Mouse (Mus musculus) intestine, postnatal 0 days (tissue): ENCODE data around the gene C77080. TPM values are rescaled to one million over a fixed set of nuclear protein-coding genes. Genes with fewer than 3 reads are reported as not detected.

Source experiments
- ATAC-seq: fragments of 200-750 bp; cut with Nextera tagmentation; 2 replicates; pipeline ENCODE4 v1.8.0; 2017; ENCODE audit warnings: mild to moderate bottlenecking, moderate TSS enrichment, moderate library complexity
- H3K27ac ChIP-seq: fragments of 300-500 bp; sonication (generic); 2 replicates; pipeline ENCODE4 v1.5.1; 2014; ENCODE audit warnings: mild to moderate bottlenecking, low read depth, low read length, moderate library complexity
- H3K27me3 ChIP-seq: fragments of 300-500 bp; sonication (generic); replicated peaks from 2 replicates; pipeline ENCODE4 v1.6.1; 2014; ENCODE audit warnings: low read length, mixed read lengths; ENCODE audit not compliant: control insufficient read depth, insufficient read depth
- H3K36me3 ChIP-seq: fragments of 300-500 bp; sonication (generic); 2 replicates; pipeline ENCODE4 v1.6.1; 2014; ENCODE audit warnings: mild to moderate bottlenecking, moderate library complexity; ENCODE audit not compliant: control insufficient read depth, insufficient read depth
- H3K4me1 ChIP-seq: fragments of 300-500 bp; sonication (generic); replicated peaks from 2 replicates; pipeline ENCODE4 v1.6.1; 2014; ENCODE audit warnings: antibody characterized with exemption, low read length, mixed read lengths; ENCODE audit not compliant: control insufficient read depth, insufficient read depth
- H3K4me2 ChIP-seq: fragments of 300-500 bp; sonication (generic); replicated peaks from 2 replicates; pipeline ENCODE4 v1.6.1; 2014; ENCODE audit warnings: low read depth, mild to moderate bottlenecking, moderate library complexity
- H3K4me3 ChIP-seq: fragments of 300-500 bp; sonication (generic); 2 replicates; pipeline ENCODE4 v1.5.1; 2014; ENCODE audit warnings: low read depth, low read length
- H3K9ac ChIP-seq: fragments of 300-500 bp; sonication (generic); 2 replicates; pipeline ENCODE4 v1.6.1; 2014; ENCODE audit warnings: mild to moderate bottlenecking, low read depth, low read length
- H3K9me3 ChIP-seq: fragments of 300-500 bp; sonication (generic); 2 replicates; pipeline ENCODE4 v1.6.1; 2016; ENCODE audit warnings: mixed run types; ENCODE audit not compliant: control insufficient read depth
- CTCF ChIP-seq: sonication (generic); IDR thresholded peaks from 2 replicates; pipeline ENCODE4 v1.5.1; 2016; ENCODE audit warnings: low read depth, mild to moderate bottlenecking, control low read depth, antibody characterized with exemption, moderate library complexity
- WGBS: fragments of 180-500 bp; shearing (Covaris S2); extraction: QIAGEN DNeasy Blood & Tissue Kit; methylation state at CpG from one replicate; pipeline ENCODE4 v1.1.7; 2014; 5-methylcytosine and 5-hydroxymethylcytosine counted together
- polyA plus RNA-seq: library from polyadenylated mRNA; unstranded; fragments of >200 nt; fragmentation: Nextera tagmentation; extraction: Ambion mirVana; gene quantifications from 2 replicates; pipeline ENCODE4 v1.2.1, GENCODE M21; 2015

Gene C77080
- polyA plus RNA-seq, 1 experiment from 2014 or later, result 14.3 TPM

DNA sequence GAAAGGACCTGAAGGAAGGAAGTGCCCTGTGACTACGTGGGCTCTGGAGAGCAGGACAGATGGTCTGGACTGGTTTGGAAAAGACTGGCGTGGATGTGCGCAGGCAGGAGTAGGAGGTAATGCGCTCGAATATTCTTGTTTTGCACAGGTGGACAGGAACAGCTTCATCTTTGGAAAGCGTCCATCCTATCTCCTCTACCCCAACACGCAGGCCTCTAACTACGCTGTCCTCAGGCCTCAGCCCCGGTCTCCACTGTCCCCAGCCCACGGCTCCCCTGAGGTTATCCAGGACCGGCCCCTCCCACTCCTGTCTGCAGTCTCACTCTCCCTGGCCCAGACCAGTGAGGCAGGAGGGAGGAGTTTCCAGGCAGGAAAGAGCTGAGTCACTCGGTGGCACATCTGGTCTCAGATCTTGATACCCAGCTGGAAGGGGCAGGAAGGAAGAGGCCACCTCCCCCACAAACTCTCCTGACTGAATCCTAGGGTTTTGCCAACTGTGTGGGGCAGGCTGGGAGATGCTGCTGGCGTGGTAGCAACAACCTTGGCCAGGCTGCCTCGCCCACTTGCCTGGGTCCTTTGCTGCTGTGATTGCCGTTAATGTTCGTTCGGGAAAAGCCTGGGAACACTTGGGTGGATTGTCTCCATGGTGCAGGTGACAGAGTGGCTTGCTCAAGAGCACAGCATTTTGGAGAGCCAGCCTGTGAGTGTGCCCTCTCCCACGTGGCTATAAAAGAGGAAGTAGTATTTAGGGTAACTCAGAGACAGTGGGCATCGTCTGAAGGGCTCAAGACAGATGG lies 2.2 kb upstream of the C77080 start:
- no peaks in the 10 kb centered on the region for H3K4me1 ChIP-seq
- peak; percentile 80 for ATAC-seq
- 21% methylated on average over 19 of the region's 19 CpGs for WGBS
- no peak for TF ChIP-seq CTCF
- no peak overlapping the region for H3K9ac ChIP-seq
- H3K9me3 ChIP-seq, result no peaks in the 10 kb centered on the region
- H3K27me3 ChIP-seq, result no peaks in the 10 kb centered on the region
- no peak overlapping the region for H3K27ac ChIP-seq
- H3K36me3 ChIP-seq, result no peaks in the 10 kb centered on the region
- H3K4me2 ChIP-seq, result peak overlapping the region; percentile 42
- H3K4me3 ChIP-seq, result no peak overlapping the region

- Histone ChIP-seq H3K27me3 (no peaks in the 10 kb centered on the region), H3K27ac (no peak overlapping the region), H3K4me3 (no peak overlapping the region), H3K9me3 (no peaks in the 10 kb centered on the region), H3K4me2 (no peak overlapping the region), H3K4me1 (no peaks in the 10 kb centered on the region; the same call in 1 of the 2 replicates), H3K9ac (no peak overlapping the region), H3K36me3 (no peaks in the 10 kb centered on the region)
- no peak for ATAC-seq
- 28% methylated on average over 6 of the region's 6 CpGs for WGBS
- no peak for TF ChIP-seq CTCF
Measured at GRCm38 (mm10) chr4:129260678-129261077, 526 bp downstream of the C77080 start.

GRCm38 (mm10) chr4:129259101-129259500 lies 2.1 kb downstream of the C77080 start:
- ATAC-seq, result no peak
- H3K4me1 ChIP-seq, result no peaks in the 10 kb centered on the region; the same call in 1 of the 2 replicates
- H3K9ac ChIP-seq, result no peak overlapping the region
- no peaks in the 10 kb centered on the region for H3K36me3 ChIP-seq
- H3K4me2 ChIP-seq, result no peak overlapping the region
- H3K9me3 ChIP-seq, result no peaks in the 10 kb centered on the region
- no peak overlapping the region for H3K27ac ChIP-seq
- H3K4me3 ChIP-seq, result no peak overlapping the region
- WGBS, result 81% methylated on average over 4 of the region's 4 CpGs
- H3K27me3 ChIP-seq, result no peaks in the 10 kb centered on the region
- no peak for TF ChIP-seq CTCF

DNA sequence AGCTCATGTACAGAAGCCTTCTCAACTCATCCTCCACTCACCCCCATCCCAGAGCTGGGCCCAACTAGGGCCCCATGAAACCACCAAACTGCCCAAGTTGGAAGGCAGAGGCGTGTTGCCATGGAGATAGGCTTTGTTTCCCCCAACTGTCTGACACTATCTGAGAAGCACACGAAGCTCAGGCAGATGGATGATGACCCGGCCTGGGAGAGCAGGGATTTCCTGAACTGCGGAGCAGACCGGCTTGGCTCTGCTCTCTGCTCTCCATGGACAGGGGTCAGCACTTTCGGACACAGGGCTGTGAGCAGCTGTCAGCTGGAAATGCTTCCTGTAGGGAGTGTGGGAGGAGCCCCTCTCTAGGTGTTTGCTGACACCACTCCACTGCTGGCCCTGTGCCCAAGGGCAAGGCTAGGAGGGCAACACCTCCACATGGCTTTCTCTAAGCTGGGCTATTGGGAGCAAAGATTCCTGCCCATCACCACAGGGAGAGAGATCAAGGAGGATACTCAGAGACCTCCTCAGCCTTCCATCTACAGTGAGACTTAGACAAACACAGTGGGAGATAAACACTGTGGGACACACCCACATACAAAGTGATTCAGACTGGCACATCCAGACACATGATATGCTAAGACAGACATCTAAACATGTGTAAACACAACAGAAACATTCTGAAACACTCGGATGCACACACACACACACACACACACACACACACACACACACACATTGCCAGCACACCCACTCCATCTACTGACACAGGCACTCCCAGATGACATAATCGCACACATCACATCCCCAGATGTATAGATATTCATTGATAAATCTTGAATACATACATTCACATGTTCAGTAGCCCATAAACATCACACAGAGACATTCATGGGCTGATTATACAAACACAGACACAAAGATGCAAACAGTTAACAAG lies 4.5 kb downstream of the C77080 start:
- no peaks in the 10 kb centered on the region for H3K9me3 ChIP-seq
- peak overlapping the region; percentile 21; the same call in 1 of the 2 replicates for H3K27ac ChIP-seq
- no peak overlapping the region for H3K4me3 ChIP-seq
- no peak for TF ChIP-seq CTCF
- no peaks in the 10 kb centered on the region for H3K27me3 ChIP-seq
- 0 out of 2 replicates have a peak overlapping the region, but pooled peaks have one; percentile 24 for H3K4me2 ChIP-seq
- 24% methylated on average over 8 of the region's 8 CpGs for WGBS
- H3K4me1 ChIP-seq, result no peaks in the 10 kb centered on the region; the same call in 1 of the 2 replicates
- peak; percentile 32; the same call in 1 of the 2 replicates for ATAC-seq
- no peak overlapping the region for H3K9ac ChIP-seq
- H3K36me3 ChIP-seq, result no peaks in the 10 kb centered on the region

DNA sequence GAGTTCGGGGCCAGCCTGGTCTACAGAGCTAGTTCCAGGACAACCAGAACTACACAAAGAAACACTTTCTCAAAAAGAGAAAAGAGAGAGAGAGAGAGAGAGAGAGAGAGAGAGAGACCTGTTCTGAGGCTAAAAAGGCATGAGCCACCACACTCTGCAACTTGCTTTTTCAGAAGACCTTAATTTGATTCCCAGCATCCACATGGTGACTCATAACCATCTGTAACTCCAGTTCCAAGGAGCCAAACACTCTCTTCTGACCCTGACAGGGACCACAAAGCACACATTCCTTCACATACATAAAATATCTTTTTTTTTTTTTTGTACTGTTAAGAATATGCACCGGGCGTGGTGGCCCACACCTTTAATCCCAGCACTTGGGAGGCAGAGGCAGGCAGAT lies 6.6 kb downstream of the C77080 start:
- Histone ChIP-seq H3K36me3 (no peaks in the 10 kb centered on the region), H3K4me2 (no peak overlapping the region), H3K27ac (no peak overlapping the region), H3K4me3 (no peak overlapping the region), H3K9ac (no peak overlapping the region), H3K4me1 (peaks cover 3% of the 10 kb centered on the region; the same call in 1 of the 2 replicates), H3K27me3 (no peaks in the 10 kb centered on the region), H3K9me3 (no peaks in the 10 kb centered on the region)
- no peak for TF ChIP-seq CTCF
- ATAC-seq, result no peak
- WGBS, result 86% methylated on average over 3 of the region's 3 CpGs

GRCm38 (mm10) chr4:129252492-129252891 lies 8.7 kb downstream of the C77080 start:
- H3K36me3 ChIP-seq, result no peaks in the 10 kb centered on the region
- ATAC-seq, result no peak
- H3K4me2 ChIP-seq, result no peak overlapping the region
- peaks cover 9% of the 10 kb centered on the region for H3K4me1 ChIP-seq
- 86% methylated on average over 2 of the region's 2 CpGs for WGBS
- no peak overlapping the region for H3K4me3 ChIP-seq
- H3K27ac ChIP-seq, result no peak overlapping the region
- TF ChIP-seq CTCF, result no peak
- no peaks in the 10 kb centered on the region for H3K27me3 ChIP-seq
- no peaks in the 10 kb centered on the region for H3K9me3 ChIP-seq
- H3K9ac ChIP-seq, result no peak overlapping the region
